Mouse (Mus musculus) liver, embryonic 14.5 days (tissue): ENCODE measurements at regions not wholly inside any gene's neighbourhood (a gene's known extent, or its start where the extent isn't known, plus 50 kb on each side); places are given as distances from the start of the nearest gene placed in this dataset.

Source experiments
- ATAC-seq: fragments of 200-750 bp; cut with Nextera tagmentation; 2 replicates; pipeline ENCODE4 v1.8.0; 2017; ENCODE audit warnings: moderate number of reproducible peaks, mild to moderate bottlenecking, moderate library complexity; ENCODE audit not compliant: insufficient read depth
- DNase-seq, 3 experiments: peaks; one replicate each; pipeline ENCODE4 v3.0.0-alpha.2; 2012 to 2013; ENCODE audit warnings: low read depth in 3 of 3, low spot score in 3 of 3
- H3K27ac ChIP-seq: fragments of 300-500 bp; sonication (generic); 2 replicates; pipeline ENCODE4 v1.5.1; 2014; ENCODE audit warnings: moderate library complexity, mild to moderate bottlenecking, control low read depth, inconsistent platforms
- H3K27me3 ChIP-seq: fragments of 300-500 bp; sonication (generic); 2 replicates; pipeline ENCODE4 v1.6.1; 2014; ENCODE audit warnings: mild to moderate bottlenecking, low read length, moderate library complexity; ENCODE audit not compliant: control insufficient read depth, insufficient read depth
- H3K36me3 ChIP-seq: fragments of 300-500 bp; sonication (generic); replicated peaks from 2 replicates; pipeline ENCODE4 v1.6.1; 2014; ENCODE audit warnings: low read depth; ENCODE audit not compliant: control insufficient read depth, insufficient read depth
- H3K4me1 ChIP-seq, 2 experiments: fragments of 200-500 bp in 1 of 2; fragments of 300-500 bp in 1 of 2; sonication (generic) in 1 of 2; replicated peaks; 2 replicates each; pipeline ENCODE4 v1.6.1; 2012 to 2014; ENCODE audit warnings: antibody characterized with exemption in 1 of 2, inconsistent platforms in 1 of 2, low read length in 1 of 2; ENCODE audit not compliant: control insufficient read depth in 2 of 2, insufficient read depth in 2 of 2
- H3K4me2 ChIP-seq: fragments of 300-500 bp; sonication (generic); 2 replicates; pipeline ENCODE4 v1.6.1; 2014; ENCODE audit warnings: low read depth, mild to moderate bottlenecking, control low read depth, moderate library complexity
- H3K4me3 ChIP-seq, 2 experiments: fragments of 200-500 bp in 1 of 2; fragments of 300-500 bp in 1 of 2; sonication (generic) in 1 of 2; 2 replicates each; pipeline ENCODE4 v1.5.1; 2012 to 2014; ENCODE audit warnings: low read depth in 2 of 2, low read length in 2 of 2, mild to moderate bottlenecking in 2 of 2, control low read depth in 1 of 2, inconsistent platforms in 1 of 2, moderate library complexity in 1 of 2; ENCODE audit not compliant: insufficient read depth in 1 of 2
- H3K9ac ChIP-seq: fragments of 300-500 bp; sonication (generic); replicated peaks from 2 replicates; pipeline ENCODE4 v1.6.1; 2014; ENCODE audit warnings: mild to moderate bottlenecking, control low read depth, moderate library complexity
- H3K9me3 ChIP-seq: fragments of 300-500 bp; sonication (generic); 2 replicates; pipeline ENCODE4 v1.6.1; 2016; ENCODE audit warnings: low read length, mixed read lengths; ENCODE audit not compliant: control insufficient read depth
- CTCF ChIP-seq: IDR thresholded peaks from 2 replicates; pipeline ENCODE4 v1.5.1; 2016; ENCODE audit warnings: antibody characterized with exemption, low read depth, control low read depth
- EP300 ChIP-seq: IDR thresholded peaks from 2 replicates; pipeline ENCODE4 v1.6.1; 2016; ENCODE audit warnings: antibody characterized with exemption, low read depth
- WGBS: fragments of 180-500 bp; shearing (Covaris S2); extraction: QIAGEN DNeasy Blood & Tissue Kit; methylation state at CpG from one replicate; pipeline ENCODE4 v1.1.7; 2014; ENCODE audit not compliant: insufficient replicate concordance; 5-methylcytosine and 5-hydroxymethylcytosine counted together

- Histone ChIP-seq H3K4me2 (no peak overlapping the region), H3K4me3 (no peak overlapping the region), H3K4me1 (no peaks in the 10 kb centered on the region), H3K9ac (no peak overlapping the region), H3K27me3 (no peaks in the 10 kb centered on the region), H3K36me3 (no peaks in the 10 kb centered on the region), H3K9me3 (no peaks in the 10 kb centered on the region), H3K27ac (no peak overlapping the region)
- no peak for TF ChIP-seq CTCF
- TF ChIP-seq EP300, result no peak
- no peak for DNase-seq
- 55% methylated on average over 5 of the region's 5 CpGs for WGBS
- no peak for ATAC-seq
Measured at GRCm38 (mm10) chr12:36918294-36918876, 190.0 kb upstream of the Meox2 start.

GRCm38 (mm10) chr12:36923558-36923957 is 184.8 kb upstream of the Meox2 start:
- no peak for ATAC-seq
- no peak overlapping the region for H3K4me2 ChIP-seq
- H3K27me3 ChIP-seq, result no peaks in the 10 kb centered on the region
- no peaks in the 10 kb centered on the region for H3K9me3 ChIP-seq
- 62% methylated on average over 2 of the region's 2 CpGs for WGBS
- no peak overlapping the region for H3K27ac ChIP-seq
- TF ChIP-seq CTCF (no peak), EP300 (no peak)
- H3K4me3 ChIP-seq, result no peak overlapping the region
- no peaks in the 10 kb centered on the region for H3K4me1 ChIP-seq
- H3K9ac ChIP-seq, result no peak overlapping the region
- no peak for DNase-seq
- H3K36me3 ChIP-seq, result no peaks in the 10 kb centered on the region

- H3K9me3 ChIP-seq, result no peaks in the 10 kb centered on the region
- H3K27ac ChIP-seq, result no peak overlapping the region
- H3K4me1 ChIP-seq, result no peaks in the 10 kb centered on the region
- H3K27me3 ChIP-seq, result no peaks in the 10 kb centered on the region
- H3K9ac ChIP-seq, result no peak overlapping the region
- no peak overlapping the region for H3K4me2 ChIP-seq
- TF ChIP-seq CTCF (no peak), EP300 (no peak)
- DNase-seq (no peak), ATAC-seq (no peak)
- H3K4me3 ChIP-seq, result no peak overlapping the region
- no peaks in the 10 kb centered on the region for H3K36me3 ChIP-seq
- WGBS, result 23% methylated on average over 4 of the region's 4 CpGs
Measured at GRCm38 (mm10) chr12:36926225-36926624, 182.1 kb upstream of the Meox2 start.

- WGBS, result 16% methylated on average over 6 of the region's 6 CpGs
- Histone ChIP-seq H3K4me3 (no peak overlapping the region), H3K4me1 (no peaks in the 10 kb centered on the region), H3K36me3 (no peaks in the 10 kb centered on the region), H3K9ac (no peak overlapping the region), H3K9me3 (no peaks in the 10 kb centered on the region), H3K4me2 (no peak overlapping the region), H3K27me3 (no peaks in the 10 kb centered on the region), H3K27ac (no peak overlapping the region)
- DNase-seq (no peak), ATAC-seq (no peak)
- no peak for TF ChIP-seq CTCF
- no peak for TF ChIP-seq EP300
Measured at GRCm38 (mm10) chr12:36933118-36933610, 175.2 kb upstream of the Meox2 start.

- DNase-seq (no peak), ATAC-seq (no peak)
- no peak overlapping the region for H3K4me2 ChIP-seq
- H3K9ac ChIP-seq, result no peak overlapping the region
- no peaks in the 10 kb centered on the region for H3K4me1 ChIP-seq
- no peak overlapping the region for H3K4me3 ChIP-seq
- no peak overlapping the region for H3K27ac ChIP-seq
- no peaks in the 10 kb centered on the region for H3K27me3 ChIP-seq
- WGBS, result 49% methylated on average over 1 of the region's 1 CpGs
- TF ChIP-seq CTCF (no peak), EP300 (no peak)
- H3K36me3 ChIP-seq, result no peaks in the 10 kb centered on the region
- no peaks in the 10 kb centered on the region for H3K9me3 ChIP-seq
Measured at GRCm38 (mm10) chr12:36943903-36944302, 164.4 kb upstream of the Meox2 start.
